Mouse (Mus musculus) heart, embryonic 11.5 days (tissue): ENCODE data around the gene Brd9. TPM values are rescaled to one million over a fixed set of nuclear protein-coding genes. Genes with fewer than 3 reads are reported as not detected.
"Not testable (repeated sequence)": the region's sequence is repeated elsewhere in the genome, so short reads cannot be mapped to it uniquely, and the experiment has no call there.

Experiments used
- ATAC-seq: fragments of 200-750 bp; cut with Nextera tagmentation; replicated peaks from 2 replicates; pipeline ENCODE4 v1.8.0; 2017; ENCODE audit warnings: moderate library complexity; ENCODE audit not compliant: insufficient number of reproducible peaks, low FRiP score, low TSS enrichment
- H3K27ac ChIP-seq: fragments of 300-500 bp; sonication (generic); 2 replicates; pipeline ENCODE4 v1.5.1; 2014; ENCODE audit warnings: mild to moderate bottlenecking, low read depth, low read length
- H3K27me3 ChIP-seq: fragments of 300-500 bp; sonication (generic); 2 replicates; pipeline ENCODE4 v1.6.1; 2014; ENCODE audit warnings: mild to moderate bottlenecking, low read length, mixed read lengths; ENCODE audit not compliant: control insufficient read depth, insufficient read depth
- H3K36me3 ChIP-seq: fragments of 300-500 bp; sonication (generic); 2 replicates; pipeline ENCODE4 v1.6.1; 2014; ENCODE audit warnings: mild to moderate bottlenecking, low read length, moderate library complexity, mixed read lengths; ENCODE audit not compliant: control insufficient read depth, insufficient read depth
- H3K4me1 ChIP-seq: fragments of 300-500 bp; sonication (generic); 2 replicates; pipeline ENCODE4 v1.6.1; 2014; ENCODE audit warnings: low read length; ENCODE audit not compliant: control insufficient read depth, insufficient read depth
- H3K4me2 ChIP-seq: fragments of 300-500 bp; sonication (generic); 2 replicates; pipeline ENCODE4 v1.6.1; 2014; ENCODE audit warnings: mild to moderate bottlenecking, moderate library complexity
- H3K4me3 ChIP-seq: fragments of 300-500 bp; sonication (generic); 2 replicates; pipeline ENCODE4 v1.5.1; 2014; ENCODE audit warnings: low read depth, low read length
- H3K9ac ChIP-seq: fragments of 300-500 bp; sonication (generic); 2 replicates; pipeline ENCODE4 v1.6.1; 2014; ENCODE audit warnings: mild to moderate bottlenecking, low read depth, low read length, moderate library complexity
- H3K9me3 ChIP-seq: fragments of 300-500 bp; sonication (generic); replicated peaks from 2 replicates; pipeline ENCODE4 v1.6.1; 2016; ENCODE audit warnings: low read length; ENCODE audit not compliant: control insufficient read depth
- WGBS: fragments of 180-500 bp; shearing (Covaris S2); extraction: QIAGEN DNeasy Blood & Tissue Kit; methylation state at CpG from one replicate; pipeline ENCODE4 v1.1.7; 2014; ENCODE audit not compliant: insufficient replicate concordance; 5-methylcytosine and 5-hydroxymethylcytosine counted together
- microRNA-seq: library from miRNA; unstranded; fragments of <30 nt; microRNA quantifications from one replicate; pipeline ENCODE4, GENCODE M21; 2016; ENCODE audit warnings: borderline number of aligned reads
- polyA plus RNA-seq: library from polyadenylated mRNA; unstranded; fragments of >200 nt; fragmentation: Nextera tagmentation; extraction: Ambion mirVana; gene quantifications from 2 replicates; pipeline ENCODE4 v1.2.1, GENCODE M21; 2014

Brd9 gene
- polyA plus RNA-seq, 1 experiment from 2014 or later = 41.7 TPM

- WGBS = 69% methylated on average over 4 of the region's 4 CpGs
- H3K27ac ChIP-seq = no peak overlapping the region
- no peaks in the 10 kb centered on the region for H3K36me3 ChIP-seq
- H3K27me3 ChIP-seq = no peaks in the 10 kb centered on the region
- ATAC-seq = no peak
- H3K9ac ChIP-seq = no peak overlapping the region
- no peak overlapping the region for H3K4me3 ChIP-seq
- no peaks in the 10 kb centered on the region for H3K9me3 ChIP-seq
- H3K4me1 ChIP-seq = no peaks in the 10 kb centered on the region
- H3K4me2 ChIP-seq = no peak overlapping the region
These were observed 63.9 kb downstream of the Brd9 start for GRCm38 (mm10) chr13:74001492-74001891.

DNA sequence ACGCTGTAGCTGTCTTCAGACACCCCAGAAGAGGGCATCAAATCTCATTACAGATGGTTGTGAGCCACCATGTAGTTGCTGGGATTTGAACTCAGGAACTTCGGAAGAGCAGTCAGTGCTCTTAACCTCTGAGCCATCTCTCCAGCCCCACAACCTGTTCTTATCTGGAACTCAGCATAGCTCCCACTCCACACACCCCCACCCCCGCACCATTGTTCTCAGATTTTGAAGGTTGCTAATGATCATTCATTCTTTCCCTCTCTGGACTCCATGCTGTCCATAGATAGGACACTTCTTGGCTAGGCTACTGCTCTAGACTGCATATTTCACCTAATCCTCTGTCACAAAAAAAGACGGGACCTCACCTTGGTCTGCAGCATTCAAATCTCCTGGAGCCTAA is 69.3 kb downstream of the Brd9 start:
- not testable (repeated sequence) for H3K4me2 ChIP-seq, H3K9me3 ChIP-seq, ATAC-seq, H3K27me3 ChIP-seq, H3K4me3 ChIP-seq, H3K4me1 ChIP-seq, H3K9ac ChIP-seq, H3K36me3 ChIP-seq, H3K27ac ChIP-seq
- 77% methylated on average over 4 of the region's 4 CpGs for WGBS

GRCm38 (mm10) chr13:74008216-74008615 is 70.6 kb downstream of the Brd9 start:
- H3K9ac ChIP-seq, H3K4me1 ChIP-seq, ATAC-seq, H3K27ac ChIP-seq, H3K36me3 ChIP-seq, H3K27me3 ChIP-seq, H3K9me3 ChIP-seq, H3K4me3 ChIP-seq: not testable (repeated sequence)
- H3K4me2 ChIP-seq = peak overlapping the region; percentile 100; the same call in 1 of the 2 replicates
- 66% methylated on average over 2 of the region's 2 CpGs for WGBS

- Histone ChIP-seq H3K9ac (peak within 1 kb of the TSS; percentile 77), H3K9me3 (no peaks in the 10 kb centered on the region), H3K4me1 (peaks cover 8% of the 10 kb centered on the region; the same call in 1 of the 2 replicates), H3K27ac (no peak within 1 kb of the TSS; the same call in 1 of the 2 replicates), H3K4me2 (peak within 1 kb of the TSS; percentile 100), H3K36me3 (no peaks in the 10 kb centered on the region), H3K27me3 (no peaks in the 10 kb centered on the region), H3K4me3 (peak within 1 kb of the TSS; percentile 66)
- under 1% methylated on average over 55 of the region's 56 CpGs for WGBS
- peak; percentile 94 for ATAC-seq
These were observed 71.5 kb downstream of the Brd9 start, which contains the start of gene Tppp for GRCm38 (mm10) chr13:74008948-74009718. TSS of gene Tppp (plus strand) at chr13:74009407.

DNA sequence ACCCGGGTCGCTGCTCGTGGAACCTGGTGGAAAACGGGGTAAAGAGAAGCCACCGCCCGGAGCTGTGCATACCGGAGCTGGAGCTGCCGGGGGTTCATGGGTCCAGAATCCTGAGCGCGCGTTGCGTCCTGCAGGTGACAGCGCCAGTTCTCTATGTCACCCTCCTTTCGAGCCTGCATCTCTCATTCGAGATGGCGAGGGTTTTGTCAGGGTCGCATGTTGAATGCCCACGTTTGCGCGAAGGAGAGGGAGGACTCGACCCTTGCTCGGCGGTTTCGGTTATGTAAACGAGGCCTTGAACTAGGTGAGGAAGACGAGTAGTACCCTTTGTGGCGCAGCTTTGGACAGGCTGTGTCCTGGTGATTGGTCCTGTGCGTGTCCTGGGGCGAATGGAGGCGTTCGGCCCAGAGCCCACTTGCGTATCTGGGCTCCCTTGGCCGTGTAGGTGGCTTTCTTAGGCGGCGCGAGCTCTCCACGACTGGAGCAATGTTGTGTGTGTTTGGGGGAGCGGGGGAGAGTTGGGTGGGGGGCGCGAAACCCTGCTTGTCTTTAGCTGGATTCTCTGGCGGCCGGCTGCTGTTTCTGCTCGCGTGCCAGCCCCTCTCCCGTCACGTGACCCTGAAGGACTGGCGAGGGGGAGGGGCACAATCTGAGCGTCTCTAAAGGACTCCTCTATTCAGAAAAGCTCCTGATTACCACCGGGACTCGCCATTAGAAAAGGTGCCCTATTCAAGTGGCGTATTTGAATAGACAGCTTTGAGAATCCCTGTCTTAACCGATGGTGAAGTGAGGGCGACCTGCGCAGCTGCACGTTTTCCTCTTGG is 72.4 kb downstream of the Brd9 start:
- Histone ChIP-seq H3K27me3 (no peaks in the 10 kb centered on the region), H3K9me3 (no peaks in the 10 kb centered on the region), H3K9ac (peak overlapping the region; percentile 64), H3K4me1 (peaks cover 8% of the 10 kb centered on the region; the same call in 1 of the 2 replicates), H3K27ac (no peak overlapping the region), H3K36me3 (no peaks in the 10 kb centered on the region), H3K4me3 (peak overlapping the region; percentile 66), H3K4me2 (peak overlapping the region; percentile 100)
- under 1% methylated on average over 55 of the region's 55 CpGs for WGBS
- ATAC-seq = 0 out of 2 replicates have a peak, but pooled peaks have one; percentile 16

Small RNAs within 50 kb of the gene (microRNA-seq; reads per million reads assigned to microRNA genes)
- gene Gm25197 = not detected

Other genes with a start within 250 kb of the Brd9 start
- not detected in 2 replicates for gene Slc6a19, start 232.9 kb upstream of the Brd9 start, polyA plus RNA-seq
- 32.7 and 40.0 TPM in 2 replicates for gene Slc12a7, start 204.7 kb upstream of the Brd9 start, polyA plus RNA-seq
- gene Nkd2, start 90.2 kb upstream of the Brd9 start, polyA plus RNA-seq = 2.3 and 2.4 TPM in 2 replicates
- gene Trip13, start within 50 bp of the Brd9 start, polyA plus RNA-seq = 36.5 and 37.5 TPM in 2 replicates
- not detected in 2 replicates for gene Zdhhc11, start 26.0 kb downstream of the Brd9 start, polyA plus RNA-seq
- 2.7 and 3.2 TPM in 2 replicates for gene Tppp, start 71.6 kb downstream of the Brd9 start, polyA plus RNA-seq
- gene Cep72, start 124.5 kb downstream of the Brd9 start, polyA plus RNA-seq = 11.2 and 18.8 TPM in 2 replicates
- gene Slc9a3, start 183.6 kb downstream of the Brd9 start, polyA plus RNA-seq = not detected in 2 replicates